Mouse (Mus musculus) CH12.LX (cell line): ENCODE measurements around the gene Mrpl20. TPM values are rescaled to one million over a fixed set of nuclear protein-coding genes. Genes with fewer than 3 reads are reported as not detected.

Experiments used
- DNase-seq: peaks from one replicate; pipeline ENCODE4 v3.0.0-alpha.2; 2013; ENCODE audit errors: extremely low read depth
- H3K27ac ChIP-seq: 2 replicates; pipeline ENCODE4 v1.5.1; 2012; ENCODE audit warnings: low read depth, mild to moderate bottlenecking, control low read depth, moderate library complexity; ENCODE audit not compliant: insufficient read depth
- H3K27me3 ChIP-seq: replicated peaks from 2 replicates; pipeline ENCODE3; 2012; ENCODE audit warnings: inconsistent platforms
- H3K36me3 ChIP-seq, 2 experiments: replicated peaks in 1 of 2; 2 replicates each; pipeline versions ENCODE3 to v1.6.1; 2012; ENCODE audit warnings: inconsistent platforms in 1 of 2, low read length in 1 of 2, mild to moderate bottlenecking in 1 of 2, mixed read lengths in 1 of 2, moderate library complexity in 1 of 2; ENCODE audit not compliant: control insufficient read depth in 1 of 2, insufficient read depth in 1 of 2
- H3K4me1 ChIP-seq, 2 experiments: 2 replicates each; pipeline ENCODE4 v1.6.1; 2012; ENCODE audit warnings: inconsistent platforms in 1 of 2, moderate library complexity in 1 of 2; ENCODE audit not compliant: insufficient read depth in 2 of 2, control insufficient read depth in 1 of 2
- H3K4me2 ChIP-seq: 2 replicates; pipeline ENCODE4 v1.6.1; 2012; ENCODE audit warnings: low read depth, mild to moderate bottlenecking, control low read depth; ENCODE audit not compliant: poor library complexity, insufficient read depth, severe bottlenecking
- H3K4me3 ChIP-seq, 3 experiments: fragments of 150-350 bp in 1 of 3; sonication (generic) in 1 of 3; replicated peaks in 1 of 3; 2 replicates each; pipeline versions ENCODE3 to v1.5.1; 2011 to 2012; ENCODE audit warnings: low read depth in 2 of 3, low read length in 2 of 3, mild to moderate bottlenecking in 2 of 3, moderate library complexity in 2 of 3, control low read depth in 1 of 3, improper control_type of control experiment in 1 of 3, inconsistent platforms in 1 of 3, mixed read lengths in 1 of 3; ENCODE audit not compliant: poor library complexity in 1 of 3
- H3K79me2 ChIP-seq: replicated peaks from 2 replicates; pipeline ENCODE4 v1.6.1; 2012; ENCODE audit warnings: mild to moderate bottlenecking, moderate library complexity; ENCODE audit not compliant: control insufficient read depth, poor library complexity, insufficient read depth, severe bottlenecking; ENCODE audit errors: extremely low read depth
- H3K9ac ChIP-seq: 2 replicates; pipeline ENCODE4 v1.6.1; 2012; ENCODE audit warnings: low read depth, mild to moderate bottlenecking, control low read depth, moderate library complexity; ENCODE audit not compliant: insufficient read depth
- H3K9me3 ChIP-seq: replicated peaks from 2 replicates; pipeline ENCODE3; 2012; ENCODE audit warnings: low read length, inconsistent platforms, mixed read lengths
- BHLHE40 ChIP-seq: IDR thresholded peaks from 2 replicates; pipeline ENCODE4 v1.6.1; 2011; ENCODE audit warnings: mild to moderate bottlenecking, low read depth, low read length, improper control_type of control experiment
- CHD2 ChIP-seq: IDR thresholded peaks from 2 replicates; pipeline ENCODE4 v1.6.1; 2011; ENCODE audit warnings: low read length, improper control_type of control experiment
- E2F4 ChIP-seq: IDR thresholded peaks from 2 replicates; pipeline ENCODE4 v1.6.1; 2011; ENCODE audit warnings: low read depth, low read length, improper control_type of control experiment; ENCODE audit not compliant: insufficient replicate concordance
- EP300 ChIP-seq: IDR thresholded peaks from 2 replicates; pipeline ENCODE4 v1.6.1; 2011; ENCODE audit warnings: low read length, improper control_type of control experiment
- ETS1 ChIP-seq: conservative IDR thresholded peaks from 2 replicates; pipeline ENCODE4 v1.6.1; 2012; ENCODE audit warnings: low read depth, mild to moderate bottlenecking, inconsistent platforms, low read length, improper control_type of control experiment, moderate library complexity
- GABPA ChIP-seq: IDR thresholded peaks from 2 replicates; pipeline ENCODE4 v1.6.1; 2012; ENCODE audit warnings: low read depth, low read length, improper control_type of control experiment, inconsistent platforms; ENCODE audit not compliant: insufficient replicate concordance
- HCFC1 ChIP-seq: IDR thresholded peaks from 2 replicates; pipeline ENCODE4 v1.6.1; 2012; ENCODE audit warnings: low read depth, mild to moderate bottlenecking, inconsistent platforms, low read length, improper control_type of control experiment
- JUN ChIP-seq: IDR thresholded peaks from 2 replicates; pipeline ENCODE4 v1.6.1; 2011; ENCODE audit warnings: low read depth, mild to moderate bottlenecking, low read length, improper control_type of control experiment, moderate library complexity; ENCODE audit not compliant: insufficient read depth
- JUND ChIP-seq: conservative IDR thresholded peaks from 2 replicates; pipeline ENCODE4 v1.6.1; 2011; ENCODE audit warnings: low read depth, low read length, improper control_type of control experiment
- KAT2A ChIP-seq: IDR thresholded peaks from 2 replicates; pipeline ENCODE4 v1.6.1; 2012; ENCODE audit warnings: low read length, improper control_type of control experiment, inconsistent platforms; ENCODE audit not compliant: insufficient replicate concordance
- MAX ChIP-seq: IDR thresholded peaks from 2 replicates; pipeline ENCODE4 v1.6.1; 2011; ENCODE audit warnings: low read length, improper control_type of control experiment
- MAZ ChIP-seq: IDR thresholded peaks from 2 replicates; pipeline ENCODE4 v1.6.1; 2012; ENCODE audit warnings: low read depth, mild to moderate bottlenecking, inconsistent platforms, low read length, improper control_type of control experiment, moderate library complexity
- MEF2A ChIP-seq: IDR thresholded peaks from 2 replicates; pipeline ENCODE4 v1.6.1; 2014; ENCODE audit warnings: low read depth, mild to moderate bottlenecking, inconsistent platforms, low read length, improper control_type of control experiment, borderline replicate concordance
- MXI1 ChIP-seq: IDR thresholded peaks from 2 replicates; pipeline ENCODE4 v1.6.1; 2011; ENCODE audit warnings: mild to moderate bottlenecking, low read depth, low read length, improper control_type of control experiment
- MYC ChIP-seq: IDR thresholded peaks from 2 replicates; pipeline ENCODE4 v1.6.1; 2011; ENCODE audit warnings: low read depth, mild to moderate bottlenecking, improper control_type of control experiment, low read length
- NELFE ChIP-seq: IDR thresholded peaks from 2 replicates; pipeline ENCODE4 v1.6.1; 2011; ENCODE audit warnings: low read depth, low read length, improper control_type of control experiment
- NRF1 ChIP-seq: IDR thresholded peaks from 2 replicates; pipeline ENCODE4 v1.6.1; 2014; ENCODE audit warnings: low read depth, mild to moderate bottlenecking, inconsistent platforms, low read length, improper control_type of control experiment, moderate library complexity
- PAX5 ChIP-seq: IDR thresholded peaks from 2 replicates; pipeline ENCODE4 v1.6.1; 2012; ENCODE audit warnings: low read length, inconsistent platforms, mixed read lengths
- POLR2A ChIP-seq: IDR thresholded peaks from 2 replicates; pipeline ENCODE4 v1.6.1; 2011; ENCODE audit warnings: low read depth, mild to moderate bottlenecking, improper control_type of control experiment, low read length
- POLR2AphosphoS2 ChIP-seq: IDR thresholded peaks from 2 replicates; pipeline ENCODE4 v1.6.1; 2011; ENCODE audit warnings: low read depth, low read length, improper control_type of control experiment
- RAD21 ChIP-seq: IDR thresholded peaks from 2 replicates; pipeline ENCODE4 v1.6.1; 2011; ENCODE audit warnings: low read depth, mild to moderate bottlenecking, low read length, improper control_type of control experiment, moderate library complexity
- RCOR1 ChIP-seq: conservative IDR thresholded peaks from 2 replicates; pipeline ENCODE4 v1.6.1; 2012; ENCODE audit warnings: low read depth, mild to moderate bottlenecking, inconsistent platforms, low read length, improper control_type of control experiment
- SMC3 ChIP-seq: IDR thresholded peaks from 2 replicates; pipeline ENCODE4 v1.6.1; 2011; ENCODE audit warnings: low read depth, low read length, improper control_type of control experiment
- TBP ChIP-seq: conservative IDR thresholded peaks from 2 replicates; pipeline ENCODE4 v1.6.1; 2011; ENCODE audit warnings: low read depth, low read length, improper control_type of control experiment
- UBTF ChIP-seq: IDR thresholded peaks from 2 replicates; pipeline ENCODE4 v1.6.1; 2012; ENCODE audit warnings: low read depth, mild to moderate bottlenecking, inconsistent platforms, low read length, improper control_type of control experiment, moderate library complexity
- USF1 ChIP-seq: IDR thresholded peaks from 2 replicates; pipeline ENCODE4 v1.6.1; 2014; ENCODE audit warnings: low read depth, mild to moderate bottlenecking, inconsistent platforms, low read length, improper control_type of control experiment
- ZC3H11A ChIP-seq: IDR thresholded peaks from 2 replicates; pipeline ENCODE4 v1.6.1; 2012; ENCODE audit warnings: low read depth, mild to moderate bottlenecking, inconsistent platforms, low read length, improper control_type of control experiment
- ZKSCAN1 ChIP-seq: IDR thresholded peaks from 2 replicates; pipeline ENCODE4 v1.6.1; 2012; ENCODE audit warnings: low read depth, inconsistent platforms, low read length, improper control_type of control experiment, borderline replicate concordance
- ZNF384 ChIP-seq: IDR thresholded peaks from 2 replicates; pipeline ENCODE4 v1.6.1; 2012; ENCODE audit warnings: low read depth, low read length, improper control_type of control experiment, inconsistent platforms
- dilution Hi-C: fragments of 300-500 bp; cut with MboI; formaldehyde crosslinking; loops from 2 replicates; pipeline ENCODE4 v1.14.3; 2020; ENCODE audit warnings: low sequenced_read_pairs; ENCODE audit not compliant: extremely low pct_unique_long_range_greater_than_20kb, extremely low pct_ligation_motif_present
- in situ Hi-C: fragments of 300-500 bp; cut with MboI; formaldehyde crosslinking; loops from 3 replicates; pipeline ENCODE4 v1.14.3; 2019; ENCODE audit warnings: low sequenced_read_pairs, low pct_ligation_motif_present, low pct_unique_long_range_greater_than_20kb, mixed read lengths
- polyA plus RNA-seq: library from polyadenylated mRNA; unstranded; fragments of >175 nt; gene quantifications from 2 replicates; pipeline ENCODE4 v1.2.1, GENCODE M21; 2012; ENCODE audit warnings: low read depth; ENCODE audit not compliant: insufficient read length
- total RNA-seq, 2 experiments: library from RNA; depleted of rRNA; stranded (reverse); fragments of 300-350 nt in 1 of 2; fragments of >200 nt in 1 of 2; gene quantifications; 2 replicates each; pipeline ENCODE4 v1.2.3; 2012 to 2014

The Mrpl20 gene
- total and polyA plus RNA-seq, 3 experiments: 146 to 230 (median 193) TPM

- H3K27ac ChIP-seq: no peak overlapping the region
- in situ Hi-C loops: no loop called here
- no peaks in the 10 kb centered on the region for H3K27me3 ChIP-seq
- H3K9me3 ChIP-seq: peaks cover 3% of the 10 kb centered on the region
- dilution Hi-C loops: no loop called here
- H3K36me3 ChIP-seq: peaks cover 17 to 23% of the 10 kb centered on the region in 2 experiments
- H3K79me2 ChIP-seq: no peaks in the 10 kb centered on the region
- H3K4me3 ChIP-seq: no peak overlapping the region
- TF ChIP-seq ETS1 (no peak), ZKSCAN1 (no peak), HCFC1 (no peak), USF1 (no peak), MYC (no peak), ZC3H11A (no peak), UBTF (no peak)
- H3K4me2 ChIP-seq: no peak overlapping the region
- no peak overlapping the region for H3K9ac ChIP-seq
- DNase-seq: no peak
- H3K4me1 ChIP-seq: peaks cover 18 to 31% of the 10 kb centered on the region in 2 experiments
These were observed 40.6 kb downstream of the Mrpl20 start for GRCm38 (mm10) chr4:155843231-155843630.

GRCm38 (mm10) chr4:155846871-155847578 lies 44.3 kb downstream of the Mrpl20 start, which contains the start of gene Dvl1:
Gene Dvl1, plus strand, starts transcription at chr4:155847402.
- H3K27ac ChIP-seq: peak within 1 kb of the TSS; percentile 30; the same call in 1 of the 2 replicates
- in situ Hi-C loops (no loop called here), dilution Hi-C loops (no loop called here)
- H3K4me1 ChIP-seq: peaks cover 17 to 43% of the 10 kb centered on the region in 2 experiments
- no peaks in the 10 kb centered on the region for H3K27me3 ChIP-seq
- H3K9me3 ChIP-seq: no peaks in the 10 kb centered on the region
- H3K4me3 ChIP-seq: peak within 1 kb of the TSS; percentile 85 to 96 (median 89)
- H3K9ac ChIP-seq: peak within 1 kb of the TSS; percentile 89
- H3K36me3 ChIP-seq: peaks cover 9 to 31% of the 10 kb centered on the region in 2 experiments
- DNase-seq: peak; percentile 72
- peak within 1 kb of the TSS; percentile 90 for H3K4me2 ChIP-seq
- H3K79me2 ChIP-seq: peaks cover 19% of the 10 kb centered on the region
- no peak for TF ChIP-seq CHD2
- TF ChIP-seq SMC3: peak; percentile 35; the same call in 1 of the 2 replicates
- TF ChIP-seq MEF2A: peak; percentile 54; the same call in 1 of the 2 replicates
- TF ChIP-seq ZNF384: no peak
- no peak for TF ChIP-seq EP300
- TF ChIP-seq BHLHE40: 0 out of 2 replicates have a peak, but pooled peaks have one; percentile 25
- peak; percentile 59; the same call in 1 of the 2 replicates for TF ChIP-seq NELFE
- no peak for TF ChIP-seq TBP
- TF ChIP-seq POLR2AphosphoS2: 0 out of 2 replicates have a peak, but pooled peaks have one; percentile 40
- TF ChIP-seq ZKSCAN1: no peak
- TF ChIP-seq HCFC1: peak; percentile 46
- no peak for TF ChIP-seq MXI1
- TF ChIP-seq PAX5: no peak
- TF ChIP-seq MAX: 0 out of 2 replicates have a peak, but pooled peaks have one; percentile 17
- TF ChIP-seq GABPA: no peak
- TF ChIP-seq NRF1: peak; percentile 92
- TF ChIP-seq MAZ: peak; percentile 81; the same call in 1 of the 2 replicates
- no peak for TF ChIP-seq E2F4
- TF ChIP-seq RAD21: no peak; the same call in 1 of the 2 replicates
- TF ChIP-seq POLR2A: peak; percentile 78; the same call in 1 of the 2 replicates
- no peak for TF ChIP-seq MYC
- no peak for TF ChIP-seq ZC3H11A
- 0 out of 2 replicates have a peak, but pooled peaks have one; percentile 17 for TF ChIP-seq JUN
- no peak for TF ChIP-seq ETS1
- TF ChIP-seq KAT2A: peak; percentile 54; the same call in 1 of the 2 replicates
- TF ChIP-seq JUND: no peak
- no peak for TF ChIP-seq RCOR1
